Comparison of ENCODE assay signal across 12 mouse cellular contexts in the genomic region with DNA sequence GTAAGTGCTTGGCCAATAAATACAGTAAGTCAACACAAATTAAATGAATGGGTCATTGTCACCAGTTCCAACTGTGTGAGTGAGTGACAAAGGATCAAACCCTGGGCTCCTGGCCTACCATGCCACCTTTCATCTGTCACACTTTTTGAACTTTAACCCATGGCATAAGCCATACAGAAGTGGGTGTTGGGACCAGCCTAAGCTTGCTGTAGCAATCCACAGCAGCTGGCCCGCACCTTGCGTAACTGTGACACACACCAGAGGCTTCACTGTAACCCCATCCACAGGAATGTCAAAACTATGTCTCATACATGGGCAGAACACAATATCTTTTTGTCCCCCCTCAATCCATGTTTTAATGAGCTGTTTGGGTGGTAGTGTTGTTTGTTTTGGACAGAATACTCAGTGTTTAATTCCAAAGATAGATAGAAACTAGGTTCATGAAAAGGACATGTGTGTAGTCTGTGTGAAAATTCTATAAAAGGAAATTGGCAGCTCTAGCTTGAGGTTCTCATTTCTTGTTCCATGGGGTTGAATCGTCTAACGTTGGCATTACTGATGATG. TPM values are rescaled to one million over a fixed set of nuclear protein-coding genes. Genes with fewer than 3 reads are reported as not detected.
DNase-seq lines count a peak whose midpoint lies in the region; ATAC-seq and TF ChIP-seq lines count a peak whose summit lies in the region.
"Had no signal": no experiment of that assay in that cellular context is flagged by ENCODE, and none has a peak within 500 bp of the region (broad histone marks: within the 10 kb centered on the region; RNA-seq: fewer than 3 reads in every experiment).

No protein-coding gene starts in this region.

- in situ Hi-C loops in Patski (cut with MboI; ENCODE audit: low pct_unique_long_range_greater_than_20kb): no loop called here

- POLR2A ChIA-PET in Patski (lab: Charles Lee): no interaction called here

- peak; percentile 92 for ATAC-seq in Patski
- peak; percentile 58; the same call in 1 of the 2 replicates for ATAC-seq in liver, embryonic 12.5 days
- no peak for ATAC-seq in frontal cortex, adult (ENCODE audit: low TSS enrichment)
- ATAC-seq: forebrain, embryonic 13.5 days had no signal

- H3K27ac ChIP-seq in liver, embryonic 12.5 days: no peak overlapping the region
- H3K27ac ChIP-seq: forebrain, embryonic 13.5 days; hindbrain, embryonic 13.5 days had no signal

- no peak overlapping the region for H3K4me3 ChIP-seq in liver, embryonic 12.5 days
- H3K4me3 ChIP-seq: forebrain, embryonic 13.5 days; hindbrain, embryonic 13.5 days had no signal

- H3K4me2 ChIP-seq in liver, embryonic 12.5 days: no peak overlapping the region
- H3K4me2 ChIP-seq: forebrain, embryonic 13.5 days; hindbrain, embryonic 13.5 days had no signal

- no peak overlapping the region for H3K9ac ChIP-seq in liver, embryonic 12.5 days
- H3K9ac ChIP-seq: forebrain, embryonic 13.5 days; hindbrain, embryonic 13.5 days had no signal

- 71% methylated on average over 4 of the region's 4 CpGs for WGBS in liver, embryonic 12.5 days (ENCODE audit: insufficient replicate concordance)

- peak; percentile 22 for DNase-seq in adrenal gland, postnatal 14 days
- no peak for DNase-seq in adrenal gland, adult 8-10 months
- peak; percentile 19 for DNase-seq in Patski (ENCODE audit: low read depth, low spot score)
- peak; percentile 24 to 79 for DNase-seq in lung, postnatal 4 days
- no peak for DNase-seq in spleen, postnatal 4 days (ENCODE audit: low spot score in 2 of 2)
- DNase-seq in layer of hippocampus, adult 8-10 months (ENCODE audit: low spot score in 2 of 2): no peak
- DNase-seq: cerebellum, adult 11 months; kidney, postnatal 10 days had no signal

- no peaks in the 10 kb centered on the region for H3K4me1 ChIP-seq in liver, embryonic 12.5 days
- H3K4me1 ChIP-seq: forebrain, embryonic 13.5 days; hindbrain, embryonic 13.5 days had no signal

- H3K9me3 ChIP-seq in liver, embryonic 12.5 days (replicated peaks): no peaks in the 10 kb centered on the region
- H3K9me3 ChIP-seq: forebrain, embryonic 13.5 days; hindbrain, embryonic 13.5 days had no signal

- H3K36me3 ChIP-seq in liver, embryonic 12.5 days: no peaks in the 10 kb centered on the region
- H3K36me3 ChIP-seq: hindbrain, embryonic 13.5 days had no signal

- TF ChIP-seq CTCF in Patski (IDR thresholded peaks at IDR 0.05): no peak

- CTCF ChIA-PET in Patski (lab: Charles Lee): interaction anchor here (1.1 to 1.2 kb wide), 2 partner anchors 11 to 48 kb away, joined by 3 read pairs; no protein-coding TSS in a partner anchor

- no peaks in the 10 kb centered on the region for H3K27me3 ChIP-seq in Patski
- H3K27me3 ChIP-seq in liver, embryonic 12.5 days (replicated peaks): no peaks in the 10 kb centered on the region
- H3K27me3 ChIP-seq: forebrain, embryonic 13.5 days; hindbrain, embryonic 13.5 days had no signal

RNA-seq across cellular contexts. Expression of gene Bckdhb, which starts 31.1 kb away (rescaled TPM):
- total RNA-seq in adrenal gland, postnatal 14 days (2021): 193 and 200 TPM in 2 replicates
- total RNA-seq in adrenal gland, adult 8-10 months (2022): 10 to 100 TPM; 36.6 to 80.9 (median 60.9) TPM
- polyA plus RNA-seq in Patski (2021): 35.8 TPM
- polyA plus RNA-seq in liver, embryonic 12.5 days (2016; fragmentation: Nextera tagmentation; extraction: Ambion mirVana): 22.4 and 24.2 TPM in 2 replicates
- total RNA-seq in layer of hippocampus, adult 8-10 months (2022): 10 to 100 TPM; 38.7 to 43.0 (median 41.5) TPM

RNA-seq across cellular contexts. Expression of gene Ttk, which starts 59.4 kb away (rescaled TPM):
- total RNA-seq in adrenal gland, postnatal 14 days (2021): 8.8 and 10.6 TPM in 2 replicates
- 1 to 10 TPM in 2 of 4 experiments, under 1 TPM in 2; 0.54 to 3.2 (median 1.1) TPM for total RNA-seq in adrenal gland, adult 8-10 months (2022)
- 15.9 TPM for polyA plus RNA-seq in Patski (2021)
- polyA plus RNA-seq in liver, embryonic 12.5 days (2016; fragmentation: Nextera tagmentation; extraction: Ambion mirVana): 25.0 and 26.4 TPM in 2 replicates
- total RNA-seq in layer of hippocampus, adult 8-10 months (2022): 1 to 10 TPM in 1 of 4 experiments, under 1 TPM in 3; 0.43 to 1.5 (median 0.61) TPM

Comparison
In these comparisons a context has a peak if more than half of its experiments do, and no peak if none do; other contexts are left out.
1. DNase-seq: peak in adrenal gland, postnatal 14 days (single experiment), Patski (single experiment) and lung, postnatal 4 days (2 of 2); none in adrenal gland, adult 8-10 months (single experiment), spleen, postnatal 4 days (0 of 2) and layer of hippocampus, adult 8-10 months (0 of 2).